Mouse (Mus musculus): ENCODE measurements around the gene Ntf3.

Ntf3 gene

GRCm38 (mm10) chr6:126102007-126102406 lies 64.7 kb downstream of the Ntf3 start:
- DNase-seq: no peak

- DNase-seq: no peak
Measured at GRCm38 (mm10) chr6:126100579-126100978, 66.1 kb downstream of the Ntf3 start.

- DNase-seq: no peak
Measured at GRCm38 (mm10) chr6:126097471-126097870, 69.2 kb downstream of the Ntf3 start.

GRCm38 (mm10) chr6:126096085-126096484 lies 70.6 kb downstream of the Ntf3 start:
- DNase-seq: no peak

GRCm38 (mm10) chr6:126095041-126095440 lies 71.7 kb downstream of the Ntf3 start:
- DNase-seq: no peak

- no peak for DNase-seq
Measured at GRCm38 (mm10) chr6:126092026-126092425, 74.7 kb downstream of the Ntf3 start.

GRCm38 (mm10) chr6:126090063-126090462 lies 76.6 kb downstream of the Ntf3 start:
- no peak for DNase-seq

GRCm38 (mm10) chr6:126088489-126089265 lies 78.0 kb downstream of the Ntf3 start:
- no peak for DNase-seq

- DNase-seq: no peak
Measured at GRCm38 (mm10) chr6:126086321-126086950, 80.3 kb downstream of the Ntf3 start.

GRCm38 (mm10) chr6:126080531-126080930 lies 86.2 kb downstream of the Ntf3 start:
- no peak for DNase-seq

- no peak for DNase-seq
Measured at GRCm38 (mm10) chr6:126057706-126058105, 109.0 kb downstream of the Ntf3 start.

GRCm38 (mm10) chr6:126053136-126053535 lies 113.6 kb downstream of the Ntf3 start:
- DNase-seq: no peak

Data from cerebellum, adult 8-10 months (tissue).